Mouse (Mus musculus) heart, embryonic 12.5 days (tissue): ENCODE data around the gene Trf. TPM values are rescaled to one million over a fixed set of nuclear protein-coding genes. Genes with fewer than 3 reads are reported as not detected.

Experiments used
- ATAC-seq: fragments of 200-750 bp; cut with Nextera tagmentation; 2 replicates; pipeline ENCODE4 v1.8.0; 2017; ENCODE audit warnings: moderate TSS enrichment, moderate library complexity; ENCODE audit not compliant: insufficient number of reproducible peaks, low FRiP score
- H3K27ac ChIP-seq: fragments of 300-500 bp; sonication (generic); 2 replicates; pipeline ENCODE4 v1.5.1; 2016; ENCODE audit warnings: mild to moderate bottlenecking, moderate library complexity; ENCODE audit not compliant: poor library complexity, severe bottlenecking
- H3K27me3 ChIP-seq: fragments of 300-500 bp; sonication (generic); replicated peaks from 2 replicates; pipeline ENCODE4 v1.6.1; 2016; ENCODE audit warnings: mild to moderate bottlenecking, moderate library complexity
- H3K36me3 ChIP-seq: fragments of 300-500 bp; sonication (generic); 2 replicates; pipeline ENCODE4 v1.6.1; 2016; ENCODE audit warnings: mild to moderate bottlenecking, moderate library complexity
- H3K4me1 ChIP-seq: fragments of 300-500 bp; sonication (generic); replicated peaks from 2 replicates; pipeline ENCODE4 v1.6.1; 2016; ENCODE audit warnings: mild to moderate bottlenecking
- H3K4me2 ChIP-seq: fragments of 300-500 bp; sonication (generic); 2 replicates; pipeline ENCODE4 v1.6.1; 2016; ENCODE audit warnings: mild to moderate bottlenecking, moderate library complexity
- H3K4me3 ChIP-seq: fragments of 300-500 bp; sonication (generic); 2 replicates; pipeline ENCODE4 v1.5.1; 2016; ENCODE audit warnings: mild to moderate bottlenecking
- H3K9ac ChIP-seq: fragments of 300-500 bp; sonication (generic); 2 replicates; pipeline ENCODE4 v1.6.1; 2016; ENCODE audit warnings: mild to moderate bottlenecking, moderate library complexity
- H3K9me3 ChIP-seq: fragments of 300-500 bp; sonication (generic); replicated peaks from 2 replicates; pipeline ENCODE4 v1.6.1; 2016; ENCODE audit warnings: mild to moderate bottlenecking, moderate library complexity
- WGBS: fragments of 180-500 bp; shearing (Covaris S2); methylation state at CpG from one replicate; pipeline ENCODE4 v1.1.7; 2016; 5-methylcytosine and 5-hydroxymethylcytosine counted together
- polyA plus RNA-seq: library from polyadenylated mRNA; unstranded; fragments of >200 nt; fragmentation: Nextera tagmentation; extraction: Ambion mirVana; gene quantifications from 2 replicates; pipeline ENCODE4 v1.2.1, GENCODE M21; 2016

Gene Trf
- polyA plus RNA-seq, 1 experiment from 2014 or later: 80.5 TPM

- WGBS: 71% methylated on average over 6 of the region's 6 CpGs
- no peak overlapping the region for H3K9ac ChIP-seq
- H3K9me3 ChIP-seq: no peaks in the 10 kb centered on the region
- H3K4me3 ChIP-seq: no peak overlapping the region
- 0 out of 2 replicates have a peak, but pooled peaks cover under 1% of the 10 kb centered on the region for H3K27me3 ChIP-seq
- H3K36me3 ChIP-seq: no peaks in the 10 kb centered on the region
- no peak overlapping the region for H3K4me2 ChIP-seq
- no peak overlapping the region for H3K27ac ChIP-seq
- peaks cover 6% of the 10 kb centered on the region for H3K4me1 ChIP-seq
- ATAC-seq: no peak
Observed at GRCm38 (mm10) chr9:103214281-103214680, 16.0 kb downstream of the Trf start.

- WGBS: 43% methylated on average over 2 of the region's 2 CpGs
- Histone ChIP-seq H3K36me3 (no peaks in the 10 kb centered on the region), H3K4me3 (no peak overlapping the region), H3K27ac (no peak overlapping the region), H3K9ac (no peak overlapping the region), H3K4me1 (peaks cover 6% of the 10 kb centered on the region), H3K4me2 (no peak overlapping the region), H3K27me3 (0 out of 2 replicates have a peak, but pooled peaks cover 3% of the 10 kb centered on the region), H3K9me3 (no peaks in the 10 kb centered on the region)
- no peak for ATAC-seq
Observed at GRCm38 (mm10) chr9:103213631-103214030, 16.6 kb downstream of the Trf start.

GRCm38 (mm10) chr9:103212654-103213420 is 17.4 kb downstream of the Trf start:
- WGBS: 59% methylated on average over 28 of the region's 28 CpGs
- peak overlapping the region; percentile 52 for H3K4me2 ChIP-seq
- H3K27me3 ChIP-seq: 0 out of 2 replicates have a peak, but pooled peaks cover 3% of the 10 kb centered on the region
- no peaks in the 10 kb centered on the region for H3K36me3 ChIP-seq
- H3K9me3 ChIP-seq: no peaks in the 10 kb centered on the region
- ATAC-seq: no peak
- no peak overlapping the region for H3K9ac ChIP-seq
- H3K27ac ChIP-seq: peak overlapping the region; percentile 9; the same call in 1 of the 2 replicates
- peaks cover 6% of the 10 kb centered on the region for H3K4me1 ChIP-seq
- H3K4me3 ChIP-seq: peak overlapping the region; percentile 28

- no peak overlapping the region for H3K27ac ChIP-seq
- no peaks in the 10 kb centered on the region for H3K36me3 ChIP-seq
- H3K4me3 ChIP-seq: no peak overlapping the region
- H3K9me3 ChIP-seq: no peaks in the 10 kb centered on the region
- 60% methylated on average over 6 of the region's 6 CpGs for WGBS
- H3K4me2 ChIP-seq: no peak overlapping the region
- H3K4me1 ChIP-seq: peaks cover 5% of the 10 kb centered on the region
- ATAC-seq: no peak
- H3K9ac ChIP-seq: no peak overlapping the region
- 0 out of 2 replicates have a peak, but pooled peaks cover 3% of the 10 kb centered on the region for H3K27me3 ChIP-seq
Observed at GRCm38 (mm10) chr9:103208802-103209423, 21.3 kb downstream of the Trf start.

GRCm38 (mm10) chr9:103207846-103208245 is 22.4 kb downstream of the Trf start:
- 10% methylated on average over 16 of the region's 16 CpGs for WGBS
- H3K4me2 ChIP-seq: peak overlapping the region; percentile 58
- no peaks in the 10 kb centered on the region for H3K36me3 ChIP-seq
- no peak overlapping the region for H3K27ac ChIP-seq
- peak; percentile 85 for ATAC-seq
- no peaks in the 10 kb centered on the region for H3K9me3 ChIP-seq
- 0 out of 2 replicates have a peak, but pooled peaks cover 3% of the 10 kb centered on the region for H3K27me3 ChIP-seq
- no peaks in the 10 kb centered on the region for H3K4me1 ChIP-seq
- H3K4me3 ChIP-seq: 0 out of 2 replicates have a peak overlapping the region, but pooled peaks have one; percentile 12
- no peak overlapping the region; the same call in 1 of the 2 replicates for H3K9ac ChIP-seq

- WGBS: 83% methylated on average over 5 of the region's 5 CpGs
- H3K27ac ChIP-seq: no peak overlapping the region
- no peak overlapping the region for H3K9ac ChIP-seq
- H3K36me3 ChIP-seq: no peaks in the 10 kb centered on the region
- no peak for ATAC-seq
- no peak overlapping the region for H3K4me2 ChIP-seq
- H3K9me3 ChIP-seq: no peaks in the 10 kb centered on the region
- 0 out of 2 replicates have a peak, but pooled peaks cover 3% of the 10 kb centered on the region for H3K27me3 ChIP-seq
- no peak overlapping the region for H3K4me3 ChIP-seq
- 0 out of 2 replicates have a peak, but pooled peaks cover 4% of the 10 kb centered on the region for H3K4me1 ChIP-seq
Observed at GRCm38 (mm10) chr9:103205786-103206185, 24.5 kb downstream of the Trf start.

GRCm38 (mm10) chr9:103201561-103202260 is 28.5 kb downstream of the Trf start, which contains the start of gene Srprb:
TSS of gene Srprb (minus strand) at chr9:103202137.
- peak; percentile 98 for ATAC-seq
- Histone ChIP-seq H3K4me1 (0 out of 2 replicates have a peak, but pooled peaks cover 4% of the 10 kb centered on the region), H3K27ac (peak within 1 kb of the TSS; percentile 79), H3K4me3 (peak within 1 kb of the TSS; percentile 70), H3K9ac (peak within 1 kb of the TSS; percentile 81), H3K27me3 (no peaks in the 10 kb centered on the region), H3K36me3 (peaks cover 27% of the 10 kb centered on the region), H3K9me3 (no peaks in the 10 kb centered on the region), H3K4me2 (peak within 1 kb of the TSS; percentile 78)
- under 1% methylated on average over 45 of the region's 45 CpGs for WGBS

GRCm38 (mm10) chr9:103188416-103188815 is 41.8 kb downstream of the Trf start:
- H3K4me1 ChIP-seq: 0 out of 2 replicates have a peak, but pooled peaks cover 7% of the 10 kb centered on the region
- ATAC-seq: no peak
- H3K9me3 ChIP-seq: no peaks in the 10 kb centered on the region
- no peak overlapping the region for H3K4me3 ChIP-seq
- H3K36me3 ChIP-seq: peaks cover 56% of the 10 kb centered on the region
- no peak overlapping the region for H3K9ac ChIP-seq
- H3K4me2 ChIP-seq: no peak overlapping the region
- H3K27me3 ChIP-seq: no peaks in the 10 kb centered on the region
- H3K27ac ChIP-seq: no peak overlapping the region
- WGBS: 88% methylated on average over 4 of the region's 4 CpGs

- H3K36me3 ChIP-seq: peaks cover 41% of the 10 kb centered on the region
- no peaks in the 10 kb centered on the region for H3K27me3 ChIP-seq
- 0 out of 2 replicates have a peak, but pooled peaks cover 7% of the 10 kb centered on the region for H3K4me1 ChIP-seq
- no peak overlapping the region for H3K4me2 ChIP-seq
- ATAC-seq: no peak
- no peak overlapping the region for H3K9ac ChIP-seq
- no peaks in the 10 kb centered on the region for H3K9me3 ChIP-seq
- WGBS: 67% methylated on average over 9 of the region's 9 CpGs
- no peak overlapping the region for H3K4me3 ChIP-seq
- H3K27ac ChIP-seq: no peak overlapping the region
Observed at GRCm38 (mm10) chr9:103186747-103187146, 43.5 kb downstream of the Trf start.

- H3K27ac ChIP-seq: no peak overlapping the region
- H3K4me3 ChIP-seq: no peak overlapping the region
- H3K9me3 ChIP-seq: no peaks in the 10 kb centered on the region
- H3K4me2 ChIP-seq: no peak overlapping the region
- H3K27me3 ChIP-seq: no peaks in the 10 kb centered on the region
- H3K9ac ChIP-seq: no peak overlapping the region
- H3K36me3 ChIP-seq: peaks cover 35% of the 10 kb centered on the region
- ATAC-seq: no peak
- WGBS: 84% methylated on average over 8 of the region's 8 CpGs
- H3K4me1 ChIP-seq: 0 out of 2 replicates have a peak, but pooled peaks cover 7% of the 10 kb centered on the region
Observed at GRCm38 (mm10) chr9:103185946-103186345, 44.3 kb downstream of the Trf start.

- Histone ChIP-seq H3K27ac (no peak overlapping the region), H3K4me2 (no peak overlapping the region), H3K27me3 (no peaks in the 10 kb centered on the region), H3K4me1 (peaks cover 13% of the 10 kb centered on the region), H3K9ac (no peak overlapping the region), H3K4me3 (no peak overlapping the region), H3K9me3 (no peaks in the 10 kb centered on the region), H3K36me3 (peaks cover 24% of the 10 kb centered on the region)
- ATAC-seq: no peak
- WGBS: 59% methylated on average over 4 of the region's 4 CpGs
Observed at GRCm38 (mm10) chr9:103184855-103185254, 45.4 kb downstream of the Trf start.
